ENCODE assay signal across 15 mouse cellular contexts in genomic region chr10:110154001-110154872, GRCm38 (mm10).
DNase-seq lines count a peak whose midpoint lies in the region; ATAC-seq and TF ChIP-seq lines count a peak whose summit lies in the region.
"Had no signal": no experiment of that assay in that cellular context is flagged by ENCODE, and none has a peak within 500 bp of the region (broad histone marks: within the 10 kb centered on the region; RNA-seq: fewer than 3 reads in every experiment).

No protein-coding gene starts in this region.

- peak; percentile 30; the same call in 1 of the 2 replicates for TF ChIP-seq CTCF in forebrain, postnatal 0 days (IDR thresholded peaks at IDR 0.05; ENCODE audit: low read depth)

- no peak overlapping the region for H3K4me3 ChIP-seq in midbrain, embryonic 11.5 days (ENCODE audit: low read depth, low read length)
- no peak overlapping the region for H3K4me3 ChIP-seq in midbrain, embryonic 10.5 days
- no peak overlapping the region for H3K4me3 ChIP-seq in forebrain, postnatal 0 days (ENCODE audit: low read depth, low read length)
- no peak overlapping the region for H3K4me3 ChIP-seq in midbrain, embryonic 13.5 days (replicated peaks)
- H3K4me3 ChIP-seq in neural tube, embryonic 15.5 days (replicated peaks): no peak overlapping the region
- H3K4me3 ChIP-seq: heart, embryonic 13.5 days; limb, embryonic 15.5 days had no signal

- H3K36me3 ChIP-seq in midbrain, embryonic 11.5 days (ENCODE audit: control insufficient read depth, insufficient read depth, low read length): no peaks in the 10 kb centered on the region
- no peaks in the 10 kb centered on the region for H3K36me3 ChIP-seq in midbrain, embryonic 10.5 days
- no peaks in the 10 kb centered on the region for H3K36me3 ChIP-seq in forebrain, postnatal 0 days (ENCODE audit: insufficient read depth)
- H3K36me3 ChIP-seq in midbrain, embryonic 13.5 days: no peaks in the 10 kb centered on the region
- no peaks in the 10 kb centered on the region for H3K36me3 ChIP-seq in neural tube, embryonic 15.5 days
- H3K36me3 ChIP-seq: heart, embryonic 13.5 days; limb, embryonic 15.5 days had no signal

- peak; percentile 79 for DNase-seq in midbrain, embryonic 11.5 days (ENCODE audit: low spot score, missing footprints)
- DNase-seq in midbrain, embryonic 10.5 days (ENCODE audit: low spot score): no peak
- no peak for DNase-seq in forebrain, postnatal 0 days
- no peak for DNase-seq in heart, postnatal 36 days
- DNase-seq: cerebellum, postnatal 25 days; heart, postnatal 4 days; kidney, adult 11 months; kidney, postnatal 10 days; lung, postnatal 14 days; thymus, postnatal 25 days had no signal

- no peaks in the 10 kb centered on the region for H3K27me3 ChIP-seq in midbrain, embryonic 11.5 days (ENCODE audit: control insufficient read depth, insufficient read depth, low read length)
- H3K27me3 ChIP-seq in midbrain, embryonic 10.5 days (ENCODE audit: low read depth, poor library complexity, severe bottlenecking): no peaks in the 10 kb centered on the region
- no peaks in the 10 kb centered on the region for H3K27me3 ChIP-seq in forebrain, postnatal 0 days (ENCODE audit: insufficient read depth, low read length)
- H3K27me3 ChIP-seq in midbrain, embryonic 13.5 days: no peaks in the 10 kb centered on the region
- no peaks in the 10 kb centered on the region for H3K27me3 ChIP-seq in neural tube, embryonic 15.5 days (replicated peaks)
- H3K27me3 ChIP-seq: heart, embryonic 13.5 days; limb, embryonic 15.5 days had no signal

- H3K4me2 ChIP-seq in midbrain, embryonic 11.5 days: no peak overlapping the region
- no peak overlapping the region for H3K4me2 ChIP-seq in forebrain, postnatal 0 days (ENCODE audit: low read depth)
- no peak overlapping the region for H3K4me2 ChIP-seq in midbrain, embryonic 13.5 days (replicated peaks)
- H3K4me2 ChIP-seq in neural tube, embryonic 15.5 days: 0 out of 2 replicates have a peak overlapping the region, but pooled peaks have one; percentile 2
- H3K4me2 ChIP-seq: heart, embryonic 13.5 days; limb, embryonic 15.5 days had no signal

- H3K27ac ChIP-seq in midbrain, embryonic 11.5 days (ENCODE audit: low read depth, low read length): no peak overlapping the region
- H3K27ac ChIP-seq in midbrain, embryonic 10.5 days (replicated peaks): no peak overlapping the region
- peak overlapping the region; percentile 17; the same call in 1 of the 2 replicates for H3K27ac ChIP-seq in forebrain, postnatal 0 days (ENCODE audit: low read depth, low read length)
- H3K27ac ChIP-seq in midbrain, embryonic 13.5 days: peak overlapping the region; percentile 79
- H3K27ac ChIP-seq in neural tube, embryonic 15.5 days (replicated peaks): peak overlapping the region; percentile 73
- H3K27ac ChIP-seq: heart, embryonic 13.5 days; limb, embryonic 15.5 days had no signal

- WGBS in midbrain, embryonic 11.5 days: 80% methylated on average over 6 of the region's 6 CpGs
- 89% methylated on average over 6 of the region's 6 CpGs for WGBS in midbrain, embryonic 10.5 days
- 47% methylated on average over 6 of the region's 6 CpGs for WGBS in forebrain, postnatal 0 days
- WGBS in midbrain, embryonic 13.5 days: 52% methylated on average over 6 of the region's 6 CpGs
- WGBS in neural tube, embryonic 15.5 days: 41% methylated on average over 6 of the region's 6 CpGs

- H3K9me3 ChIP-seq in midbrain, embryonic 11.5 days (ENCODE audit: control insufficient read depth, low read length): no peaks in the 10 kb centered on the region
- H3K9me3 ChIP-seq in midbrain, embryonic 10.5 days (replicated peaks): no peaks in the 10 kb centered on the region
- H3K9me3 ChIP-seq in forebrain, postnatal 0 days (ENCODE audit: low read length): no peaks in the 10 kb centered on the region
- no peaks in the 10 kb centered on the region for H3K9me3 ChIP-seq in midbrain, embryonic 13.5 days
- H3K9me3 ChIP-seq in neural tube, embryonic 15.5 days (replicated peaks): no peaks in the 10 kb centered on the region
- H3K9me3 ChIP-seq: heart, embryonic 13.5 days; limb, embryonic 15.5 days had no signal

- H3K9ac ChIP-seq in midbrain, embryonic 11.5 days (ENCODE audit: low read length): no peak overlapping the region
- H3K9ac ChIP-seq in forebrain, postnatal 0 days: no peak overlapping the region
- no peak overlapping the region for H3K9ac ChIP-seq in midbrain, embryonic 13.5 days (replicated peaks)
- H3K9ac ChIP-seq in neural tube, embryonic 15.5 days (replicated peaks): no peak overlapping the region
- H3K9ac ChIP-seq: heart, embryonic 13.5 days; limb, embryonic 15.5 days had no signal

- peak; percentile 76 for ATAC-seq in midbrain, embryonic 11.5 days (ENCODE audit: low FRiP score)
- ATAC-seq in forebrain, postnatal 0 days: peak; percentile 38
- peak; percentile 89 for ATAC-seq in midbrain, embryonic 13.5 days
- peak; percentile 84 for ATAC-seq in neural tube, embryonic 15.5 days (ENCODE audit: low FRiP score)
- no peak for ATAC-seq in megakaryocyte, adult 5-6 weeks (ENCODE audit: poor library complexity, severe bottlenecking)

- H3K4me1 ChIP-seq in midbrain, embryonic 11.5 days (ENCODE audit: control insufficient read depth, insufficient read depth, low read length): no peaks in the 10 kb centered on the region
- 0 out of 2 replicates have a peak, but pooled peaks cover 2% of the 10 kb centered on the region for H3K4me1 ChIP-seq in midbrain, embryonic 10.5 days
- peaks cover 13% of the 10 kb centered on the region; the same call in 1 of the 2 replicates for H3K4me1 ChIP-seq in forebrain, postnatal 0 days (ENCODE audit: insufficient read depth)
- peaks cover 28% of the 10 kb centered on the region for H3K4me1 ChIP-seq in midbrain, embryonic 13.5 days (replicated peaks)
- H3K4me1 ChIP-seq in neural tube, embryonic 15.5 days: peaks cover 23% of the 10 kb centered on the region
- H3K4me1 ChIP-seq: limb, embryonic 15.5 days had no signal

- intact Hi-C loops in heart, postnatal 36 days (cut with DNase I): no loop called here

Comparison
In these comparisons a context has a peak if more than half of its experiments do, and no peak if none do; other contexts are left out.
1. H3K27ac ChIP-seq: peak in forebrain, postnatal 0 days (single experiment), midbrain, embryonic 13.5 days (single experiment) and neural tube, embryonic 15.5 days (single experiment); none in midbrain, embryonic 11.5 days (single experiment) and midbrain, embryonic 10.5 days (single experiment).